Mouse (Mus musculus) lung, embryonic 15.5 days (tissue): ENCODE measurements around the gene Slc35e4. TPM values are rescaled to one million over a fixed set of nuclear protein-coding genes. Genes with fewer than 3 reads are reported as not detected.

Experiments
- ATAC-seq: fragments of 200-750 bp; cut with Nextera tagmentation; 2 replicates; pipeline ENCODE4 v1.8.0; 2017; ENCODE audit warnings: moderate number of reproducible peaks, borderline replicate concordance; ENCODE audit not compliant: low FRiP score, low TSS enrichment; ENCODE audit errors: extremely low read depth
- H3K27ac ChIP-seq: fragments of 300-500 bp; sonication (generic); 2 replicates; pipeline ENCODE4 v1.5.1; 2015; ENCODE audit warnings: moderate library complexity, mild to moderate bottlenecking, inconsistent platforms
- H3K27me3 ChIP-seq: fragments of 300-500 bp; sonication (generic); 2 replicates; pipeline ENCODE4 v1.6.1; 2015; ENCODE audit warnings: inconsistent platforms
- H3K36me3 ChIP-seq: fragments of 300-500 bp; sonication (generic); 2 replicates; pipeline ENCODE4 v1.6.1; 2015; ENCODE audit warnings: inconsistent platforms
- H3K4me1 ChIP-seq: fragments of 300-500 bp; sonication (generic); 2 replicates; pipeline ENCODE4 v1.6.1; 2015; ENCODE audit warnings: inconsistent platforms
- H3K4me2 ChIP-seq: fragments of 300-500 bp; sonication (generic); 2 replicates; pipeline ENCODE4 v1.6.1; 2015; ENCODE audit warnings: inconsistent platforms, mild to moderate bottlenecking, moderate library complexity
- H3K4me3 ChIP-seq: fragments of 300-500 bp; sonication (generic); 2 replicates; pipeline ENCODE4 v1.5.1; 2015; ENCODE audit warnings: mild to moderate bottlenecking, inconsistent platforms
- H3K9ac ChIP-seq: fragments of 300-500 bp; sonication (generic); 2 replicates; pipeline ENCODE4 v1.6.1; 2015; ENCODE audit warnings: inconsistent platforms
- H3K9me3 ChIP-seq: fragments of 300-500 bp; sonication (generic); 2 replicates; pipeline ENCODE4 v1.6.1; 2016; ENCODE audit warnings: inconsistent platforms
- WGBS: fragments of 180-500 bp; shearing (Covaris S2); methylation state at CpG from one replicate; pipeline ENCODE4 v1.1.7; 2015; 5-methylcytosine and 5-hydroxymethylcytosine counted together
- polyA plus RNA-seq: library from polyadenylated mRNA; unstranded; fragments of >200 nt; fragmentation: Nextera tagmentation; extraction: Ambion mirVana; gene quantifications from 2 replicates; pipeline ENCODE4 v1.2.1, GENCODE M21; 2015

The Slc35e4 gene
- polyA plus RNA-seq, 1 experiment from 2014 or later, result 3.4 TPM

DNA sequence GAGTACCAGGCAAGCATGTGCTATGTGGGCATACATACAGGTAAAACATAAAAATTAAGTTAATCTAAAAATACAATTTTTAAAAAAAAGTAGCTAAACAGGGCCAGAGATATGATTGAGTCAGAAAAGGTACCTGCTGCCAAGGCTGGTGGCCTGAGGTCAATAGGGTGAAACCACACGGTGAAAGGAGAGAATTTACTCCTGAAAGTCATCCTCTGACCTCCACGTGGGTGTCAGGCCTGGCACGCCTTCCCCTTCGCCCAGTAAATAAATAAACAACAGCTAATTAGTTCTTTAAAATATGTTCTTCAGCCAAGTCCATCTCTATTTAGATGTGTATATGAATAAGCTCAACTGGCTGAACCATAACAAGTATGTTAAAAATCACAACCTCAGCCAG, 54.1 kb downstream of the Slc35e4 start:
- peaks cover 19% of the 10 kb centered on the region for H3K27me3 ChIP-seq
- H3K4me1 ChIP-seq, result peaks cover 13% of the 10 kb centered on the region
- no peaks in the 10 kb centered on the region for H3K36me3 ChIP-seq
- no peaks in the 10 kb centered on the region for H3K9me3 ChIP-seq
- H3K9ac ChIP-seq, result no peak overlapping the region
- 47% methylated on average over 4 of the region's 4 CpGs for WGBS
- no peak for ATAC-seq
- no peak overlapping the region for H3K4me2 ChIP-seq
- H3K27ac ChIP-seq, result no peak overlapping the region
- no peak overlapping the region for H3K4me3 ChIP-seq

DNA sequence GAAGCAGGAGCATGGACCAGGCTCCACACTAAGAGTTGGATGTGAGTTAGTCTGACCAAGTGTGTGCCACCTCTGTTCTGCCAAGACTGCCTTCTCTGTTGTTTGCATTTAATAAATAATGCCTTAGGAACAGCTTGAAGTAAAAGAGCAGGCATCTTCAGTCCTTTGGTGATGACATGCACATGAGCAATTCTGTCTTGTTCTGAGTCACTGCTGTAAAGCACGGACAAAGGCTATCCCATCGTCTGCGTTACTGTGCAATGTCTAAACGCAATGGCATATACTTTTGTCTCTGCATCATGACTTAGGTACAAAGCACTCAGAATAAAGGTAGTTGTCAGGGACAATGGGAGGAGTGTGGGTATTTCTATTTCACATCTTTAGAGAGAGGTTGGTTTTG, 54.7 kb downstream of the Slc35e4 start:
- H3K36me3 ChIP-seq, result no peaks in the 10 kb centered on the region
- H3K27ac ChIP-seq, result no peak overlapping the region
- WGBS, result 89% methylated on average over 4 of the region's 4 CpGs
- H3K4me1 ChIP-seq, result peaks cover 13% of the 10 kb centered on the region
- H3K9ac ChIP-seq, result no peak overlapping the region
- peaks cover 17% of the 10 kb centered on the region for H3K27me3 ChIP-seq
- ATAC-seq, result no peak
- no peak overlapping the region for H3K4me2 ChIP-seq
- H3K9me3 ChIP-seq, result no peaks in the 10 kb centered on the region
- H3K4me3 ChIP-seq, result no peak overlapping the region

DNA sequence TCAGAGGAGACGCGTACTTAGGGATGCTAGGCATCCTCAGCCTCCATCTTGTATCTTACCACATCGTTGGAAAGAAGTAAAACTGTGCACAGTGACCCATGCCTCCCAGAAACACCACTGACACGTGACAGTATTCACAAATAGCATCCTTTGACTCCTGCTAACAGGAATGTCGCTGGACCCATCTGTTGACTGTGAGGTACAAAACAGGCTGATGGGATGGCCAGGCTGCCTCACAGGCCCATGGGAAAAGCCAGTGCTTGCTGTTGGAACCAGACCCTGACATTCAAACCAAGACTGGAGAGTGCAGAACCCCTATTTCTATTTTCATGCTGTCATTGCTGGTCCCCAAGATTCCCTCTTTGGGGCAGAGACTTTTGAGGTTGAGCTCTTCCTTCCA, 56.6 kb downstream of the Slc35e4 start:
- no peak overlapping the region for H3K27ac ChIP-seq
- no peaks in the 10 kb centered on the region for H3K4me1 ChIP-seq
- no peak for ATAC-seq
- peaks cover 8% of the 10 kb centered on the region for H3K27me3 ChIP-seq
- H3K4me3 ChIP-seq, result no peak overlapping the region
- 70% methylated on average over 5 of the region's 5 CpGs for WGBS
- H3K4me2 ChIP-seq, result no peak overlapping the region
- no peaks in the 10 kb centered on the region for H3K9me3 ChIP-seq
- no peaks in the 10 kb centered on the region for H3K36me3 ChIP-seq
- H3K9ac ChIP-seq, result no peak overlapping the region

Other genes starting within 250 kb of the Slc35e4 start
- gene Osbp2, start 50.8 kb downstream of the Slc35e4 start, polyA plus RNA-seq, result 0.20 and 0.34 TPM in 2 replicates
- gene 4921536K21Rik, start 19.6 kb downstream of the Slc35e4 start, polyA plus RNA-seq, result 0.37 and 0.39 TPM in 2 replicates
- 9.8 and 10.2 TPM in 2 replicates for gene Dusp18, start 19.4 kb downstream of the Slc35e4 start, polyA plus RNA-seq
- 47.7 and 52.1 TPM in 2 replicates for gene Tcn2, start 17.5 kb upstream of the Slc35e4 start, polyA plus RNA-seq
- gene Pes1, start 49.3 kb upstream of the Slc35e4 start, polyA plus RNA-seq, result 76.2 and 78.1 TPM in 2 replicates
- 0.18 and 0.21 TPM in 2 replicates for gene 4930556J24Rik, start 62.1 kb upstream of the Slc35e4 start, polyA plus RNA-seq
- gene Gal3st1, start 69.0 kb upstream of the Slc35e4 start, polyA plus RNA-seq, result 7.9 and 9.0 TPM in 2 replicates
- gene Sec14l4, start 116.8 kb upstream of the Slc35e4 start, polyA plus RNA-seq, result 9.8 and 12.7 TPM in 2 replicates
- 17.3 and 19.9 TPM in 2 replicates for gene Sec14l3, start 150.2 kb upstream of the Slc35e4 start, polyA plus RNA-seq
- gene Mtfp1, start 180.8 kb upstream of the Slc35e4 start, polyA plus RNA-seq, result 9.9 and 11.4 TPM in 2 replicates
- 2.2 and 3.0 TPM in 2 replicates for gene Sec14l2, start 208.8 kb upstream of the Slc35e4 start, polyA plus RNA-seq
- gene Rnf215, start 220.5 kb upstream of the Slc35e4 start, polyA plus RNA-seq, result 33.1 and 34.2 TPM in 2 replicates
- 8.9 and 9.5 TPM in 2 replicates for gene Ccdc157, start 245.6 kb upstream of the Slc35e4 start, polyA plus RNA-seq
- gene Sf3a1, start 245.7 kb upstream of the Slc35e4 start, polyA plus RNA-seq, result 44.8 and 45.8 TPM in 2 replicates